Mouse (Mus musculus): ENCODE data around the gene Pknox2. TPM values are rescaled to one million over a fixed set of nuclear protein-coding genes. Genes with fewer than 3 reads are reported as not detected.

Pknox2 gene
- polyA plus RNA-seq, 1 experiment from 2014 or later: 35.0 TPM

GRCm38 (mm10) chr9:36876313-36876712 is 270.9 kb downstream of the Pknox2 start:
- peaks cover 70% of the 10 kb centered on the region for H3K36me3 ChIP-seq (replicated peaks)
- H3K9me3 ChIP-seq: no peaks in the 10 kb centered on the region
- no peak for ATAC-seq (replicated peaks)
- 89% methylated on average over 5 of the region's 5 CpGs for WGBS
- no peak overlapping the region for H3K27ac ChIP-seq
- H3K4me3 ChIP-seq: no peak overlapping the region
- no peak overlapping the region for H3K4me2 ChIP-seq
- no peak overlapping the region for H3K9ac ChIP-seq
- H3K4me1 ChIP-seq: peaks cover under 1% of the 10 kb centered on the region; the same call in 1 of the 2 replicates
- no peaks in the 10 kb centered on the region for H3K27me3 ChIP-seq (replicated peaks)

- H3K36me3 ChIP-seq (replicated peaks): peaks cover 82% of the 10 kb centered on the region
- WGBS: 89% methylated on average over 2 of the region's 2 CpGs
Observed at GRCm38 (mm10) chr9:36873796-36874195, 273.4 kb downstream of the Pknox2 start.

GRCm38 (mm10) chr9:36870263-36870662 is 276.9 kb downstream of the Pknox2 start:
- Histone ChIP-seq H3K27me3 (replicated peaks) (no peaks in the 10 kb centered on the region), H3K9me3 (no peaks in the 10 kb centered on the region), H3K27ac (no peak overlapping the region), H3K36me3 (replicated peaks) (peaks cover 80% of the 10 kb centered on the region), H3K4me1 (no peaks in the 10 kb centered on the region), H3K4me3 (no peak overlapping the region), H3K4me2 (no peak overlapping the region), H3K9ac (no peak overlapping the region)
- 36% methylated on average over 1 of the region's 1 CpGs for WGBS
- no peak for ATAC-seq (replicated peaks)

More at GRCm38 (mm10) chr9:36873796-36874195, 273.4 kb downstream of the Pknox2 start:
- no peaks in the 10 kb centered on the region for H3K9me3 ChIP-seq
- ATAC-seq (replicated peaks): no peak
- no peaks in the 10 kb centered on the region for H3K27me3 ChIP-seq (replicated peaks)
- no peaks in the 10 kb centered on the region for H3K4me1 ChIP-seq
- no peak overlapping the region for H3K4me2 ChIP-seq
- H3K27ac ChIP-seq: no peak overlapping the region
- no peak overlapping the region for H3K4me3 ChIP-seq
- no peak overlapping the region for H3K9ac ChIP-seq

- no peak for ATAC-seq (replicated peaks)
- H3K27ac ChIP-seq: no peak overlapping the region
- 88% methylated on average over 6 of the region's 6 CpGs for WGBS
- no peaks in the 10 kb centered on the region for H3K9me3 ChIP-seq
- no peaks in the 10 kb centered on the region for H3K4me1 ChIP-seq
- H3K4me2 ChIP-seq: no peak overlapping the region
- H3K4me3 ChIP-seq: no peak overlapping the region
- H3K36me3 ChIP-seq (replicated peaks): peaks cover 73% of the 10 kb centered on the region
- no peaks in the 10 kb centered on the region for H3K27me3 ChIP-seq (replicated peaks)
- H3K9ac ChIP-seq: no peak overlapping the region
Observed at GRCm38 (mm10) chr9:36868662-36869061, 278.5 kb downstream of the Pknox2 start.

- H3K27ac ChIP-seq: 0 out of 2 replicates have a peak overlapping the region, but pooled peaks have one; percentile 25
- no peaks in the 10 kb centered on the region for H3K9me3 ChIP-seq
- ATAC-seq (replicated peaks): no peak
- H3K4me2 ChIP-seq: no peak overlapping the region
- H3K27me3 ChIP-seq (replicated peaks): no peaks in the 10 kb centered on the region
- peaks cover 78% of the 10 kb centered on the region for H3K36me3 ChIP-seq (replicated peaks)
- no peaks in the 10 kb centered on the region for H3K4me1 ChIP-seq
- H3K4me3 ChIP-seq: no peak overlapping the region
- H3K9ac ChIP-seq: no peak overlapping the region
- 46% methylated on average over 4 of the region's 4 CpGs for WGBS
Observed at GRCm38 (mm10) chr9:36864862-36865813, 282.1 kb downstream of the Pknox2 start.

- WGBS: 61% methylated on average over 3 of the region's 3 CpGs
- H3K4me2 ChIP-seq: no peak overlapping the region
- H3K27me3 ChIP-seq (replicated peaks): no peaks in the 10 kb centered on the region
- H3K9me3 ChIP-seq: no peaks in the 10 kb centered on the region
- H3K27ac ChIP-seq: no peak overlapping the region
- no peaks in the 10 kb centered on the region for H3K4me1 ChIP-seq
- no peak for ATAC-seq (replicated peaks)
- H3K36me3 ChIP-seq (replicated peaks): peaks cover 69% of the 10 kb centered on the region
- no peak overlapping the region for H3K4me3 ChIP-seq
- H3K9ac ChIP-seq: no peak overlapping the region
Observed at GRCm38 (mm10) chr9:36863694-36864093, 283.5 kb downstream of the Pknox2 start.

- Histone ChIP-seq H3K4me2 (no peak overlapping the region), H3K36me3 (replicated peaks) (peaks cover 58% of the 10 kb centered on the region), H3K4me1 (peaks cover 3% of the 10 kb centered on the region; the same call in 1 of the 2 replicates), H3K9ac (no peak overlapping the region), H3K4me3 (no peak overlapping the region), H3K27ac (no peak overlapping the region), H3K27me3 (replicated peaks) (no peaks in the 10 kb centered on the region), H3K9me3 (no peaks in the 10 kb centered on the region)
- ATAC-seq (replicated peaks): no peak
- 92% methylated on average over 2 of the region's 2 CpGs for WGBS
Observed at GRCm38 (mm10) chr9:36862576-36862975, 284.6 kb downstream of the Pknox2 start.

GRCm38 (mm10) chr9:36858677-36859076 is 288.5 kb downstream of the Pknox2 start:
- Histone ChIP-seq H3K4me3 (no peak overlapping the region), H3K27me3 (replicated peaks) (no peaks in the 10 kb centered on the region), H3K36me3 (replicated peaks) (peaks cover 39% of the 10 kb centered on the region), H3K9ac (no peak overlapping the region), H3K4me1 (peaks cover 5% of the 10 kb centered on the region; the same call in 1 of the 2 replicates), H3K4me2 (no peak overlapping the region), H3K27ac (no peak overlapping the region), H3K9me3 (no peaks in the 10 kb centered on the region)
- 29% methylated on average over 4 of the region's 4 CpGs for WGBS
- no peak for ATAC-seq (replicated peaks)

GRCm38 (mm10) chr9:36857476-36858117 is 289.6 kb downstream of the Pknox2 start:
- Histone ChIP-seq H3K9ac (no peak overlapping the region), H3K4me3 (no peak overlapping the region), H3K4me2 (no peak overlapping the region), H3K4me1 (peaks cover 5% of the 10 kb centered on the region; the same call in 1 of the 2 replicates), H3K36me3 (replicated peaks) (peaks cover 28% of the 10 kb centered on the region), H3K27me3 (replicated peaks) (no peaks in the 10 kb centered on the region), H3K27ac (no peak overlapping the region), H3K9me3 (no peaks in the 10 kb centered on the region)
- WGBS: 5% methylated on average over 8 of the region's 8 CpGs
- no peak for ATAC-seq (replicated peaks)

- no peak overlapping the region for H3K9ac ChIP-seq
- no peak overlapping the region for H3K27ac ChIP-seq
- H3K4me3 ChIP-seq: no peak overlapping the region
- 81% methylated on average over 2 of the region's 2 CpGs for WGBS
- H3K36me3 ChIP-seq (replicated peaks): peaks cover 24% of the 10 kb centered on the region
- ATAC-seq (replicated peaks): no peak
- H3K27me3 ChIP-seq (replicated peaks): no peaks in the 10 kb centered on the region
- no peaks in the 10 kb centered on the region for H3K9me3 ChIP-seq
- H3K4me2 ChIP-seq: no peak overlapping the region
- H3K4me1 ChIP-seq: peaks cover 5% of the 10 kb centered on the region; the same call in 1 of the 2 replicates
Observed at GRCm38 (mm10) chr9:36856351-36856750, 290.9 kb downstream of the Pknox2 start.

- ATAC-seq (replicated peaks): no peak
- Histone ChIP-seq H3K9ac (no peak overlapping the region), H3K27ac (no peak overlapping the region), H3K4me3 (no peak overlapping the region), H3K4me2 (no peak overlapping the region), H3K4me1 (no peaks in the 10 kb centered on the region), H3K9me3 (no peaks in the 10 kb centered on the region), H3K27me3 (replicated peaks) (no peaks in the 10 kb centered on the region), H3K36me3 (replicated peaks) (peaks cover 38% of the 10 kb centered on the region)
- WGBS: 96% methylated on average over 2 of the region's 2 CpGs
Observed at GRCm38 (mm10) chr9:36852175-36852574, 295.0 kb downstream of the Pknox2 start.

GRCm38 (mm10) chr9:36850091-36850490 is 297.1 kb downstream of the Pknox2 start:
- Histone ChIP-seq H3K4me3 (no peak overlapping the region), H3K4me2 (no peak overlapping the region), H3K27ac (no peak overlapping the region), H3K9ac (no peak overlapping the region), H3K27me3 (replicated peaks) (no peaks in the 10 kb centered on the region), H3K4me1 (no peaks in the 10 kb centered on the region), H3K36me3 (replicated peaks) (peaks cover 56% of the 10 kb centered on the region), H3K9me3 (no peaks in the 10 kb centered on the region)
- ATAC-seq (replicated peaks): 0 out of 2 replicates have a peak, but pooled peaks have one; percentile 11
- 63% methylated on average over 1 of the region's 1 CpGs for WGBS
